Mouse (Mus musculus): Measurements from ENCODE around the gene Tldc2. TPM values are rescaled to one million over a fixed set of nuclear protein-coding genes. Genes with fewer than 3 reads are reported as not detected.

The Tldc2 gene
- polyA plus RNA-seq, 1 experiment from 2014 or later: not detected

DNA sequence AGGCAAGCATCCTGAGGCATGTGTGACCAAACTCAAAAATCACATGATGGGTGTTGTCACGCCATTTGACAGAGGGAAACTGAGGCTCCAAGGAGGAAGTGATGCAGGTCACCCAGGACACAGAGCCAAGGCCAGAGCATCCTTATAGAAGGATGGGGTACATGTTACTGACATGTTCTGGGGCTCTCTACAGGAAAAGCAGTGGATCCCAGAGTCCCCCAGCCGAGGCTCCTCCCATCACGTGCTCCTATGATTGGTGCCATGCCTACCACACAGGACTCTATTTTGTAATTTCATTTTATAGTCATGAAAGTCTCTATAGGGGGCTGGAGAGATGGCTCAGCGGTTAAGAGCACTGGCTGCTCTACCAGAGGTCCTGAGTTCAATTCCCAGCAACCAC lies 29.1 kb upstream of the Tldc2 start:
- H3K27me3 ChIP-seq (replicated peaks; ENCODE audit: control insufficient read depth, insufficient read depth, low read length): no peaks in the 10 kb centered on the region
- peak overlapping the region; percentile 82 for H3K27ac ChIP-seq (ENCODE audit: low read depth)
- H3K9ac ChIP-seq (ENCODE audit: low read length): no peak overlapping the region
- WGBS: 86% methylated on average over 4 of the region's 4 CpGs
- peaks cover 19% of the 10 kb centered on the region for H3K4me1 ChIP-seq (replicated peaks; ENCODE audit: control insufficient read depth, insufficient read depth, low read length)
- ATAC-seq (replicated peaks; ENCODE audit: low FRiP score, low TSS enrichment, low read depth): no peak
- no peak for DNase-seq (ENCODE audit: low spot score)
- H3K36me3 ChIP-seq (ENCODE audit: control insufficient read depth, insufficient read depth, low read length): peaks cover 45% of the 10 kb centered on the region
- no peaks in the 10 kb centered on the region for H3K9me3 ChIP-seq (ENCODE audit: control insufficient read depth, low read length)
- no peak overlapping the region for H3K4me3 ChIP-seq (ENCODE audit: low read depth, low read length)
- 0 out of 2 replicates have a peak overlapping the region, but pooled peaks have one; percentile 39 for H3K4me2 ChIP-seq (ENCODE audit: low read length)

DNA sequence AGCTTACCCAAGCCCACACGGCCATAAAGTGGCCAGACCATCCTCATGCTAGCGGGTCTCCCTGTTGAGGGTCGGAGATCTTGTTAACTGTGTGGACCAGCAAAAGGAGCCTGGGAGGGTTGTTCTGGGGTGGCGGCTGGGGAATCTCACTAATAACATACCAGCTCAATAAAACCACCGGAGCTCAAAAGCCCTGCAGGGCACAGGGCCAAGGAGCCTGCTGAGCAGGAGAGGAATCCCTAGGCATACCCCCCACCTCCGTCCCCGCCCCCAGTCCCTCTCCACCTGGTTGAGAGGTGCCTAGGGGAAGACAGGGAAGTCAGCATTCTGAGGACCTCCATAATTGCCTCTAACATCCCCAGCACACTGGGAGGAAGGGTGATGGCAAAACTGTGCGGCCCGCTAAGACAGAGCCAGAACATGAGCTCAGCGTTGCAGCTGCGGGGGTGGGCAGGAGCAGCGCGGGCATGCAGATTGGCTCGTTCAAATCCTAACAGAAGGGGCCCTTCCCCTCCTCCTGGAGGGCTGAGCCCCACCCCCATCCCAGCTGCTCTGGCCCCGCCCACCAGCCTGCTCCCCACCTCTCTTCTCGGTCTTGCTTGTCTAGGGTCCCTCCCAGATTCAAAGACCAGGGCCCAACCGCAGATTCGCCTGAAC lies 28.4 kb upstream of the Tldc2 start:
- Histone ChIP-seq H3K9ac (ENCODE audit: low read length) (peak overlapping the region; percentile 20; the same call in 1 of the 2 replicates), H3K27me3 (replicated peaks; ENCODE audit: control insufficient read depth, insufficient read depth, low read length) (no peaks in the 10 kb centered on the region), H3K27ac (ENCODE audit: low read depth) (peak overlapping the region; percentile 82), H3K4me1 (replicated peaks; ENCODE audit: control insufficient read depth, insufficient read depth, low read length) (peaks cover 19% of the 10 kb centered on the region), H3K36me3 (ENCODE audit: control insufficient read depth, insufficient read depth, low read length) (peaks cover 37% of the 10 kb centered on the region), H3K4me3 (ENCODE audit: low read depth, low read length) (0 out of 2 replicates have a peak overlapping the region, but pooled peaks have one; percentile 2), H3K4me2 (ENCODE audit: low read length) (peak overlapping the region; percentile 39), H3K9me3 (ENCODE audit: control insufficient read depth, low read length) (no peaks in the 10 kb centered on the region)
- DNase-seq (ENCODE audit: low spot score): peak; percentile 88
- 17% methylated on average over 17 of the region's 18 CpGs for WGBS
- ATAC-seq (replicated peaks; ENCODE audit: low FRiP score, low TSS enrichment, low read depth): peak; percentile 86

DNA sequence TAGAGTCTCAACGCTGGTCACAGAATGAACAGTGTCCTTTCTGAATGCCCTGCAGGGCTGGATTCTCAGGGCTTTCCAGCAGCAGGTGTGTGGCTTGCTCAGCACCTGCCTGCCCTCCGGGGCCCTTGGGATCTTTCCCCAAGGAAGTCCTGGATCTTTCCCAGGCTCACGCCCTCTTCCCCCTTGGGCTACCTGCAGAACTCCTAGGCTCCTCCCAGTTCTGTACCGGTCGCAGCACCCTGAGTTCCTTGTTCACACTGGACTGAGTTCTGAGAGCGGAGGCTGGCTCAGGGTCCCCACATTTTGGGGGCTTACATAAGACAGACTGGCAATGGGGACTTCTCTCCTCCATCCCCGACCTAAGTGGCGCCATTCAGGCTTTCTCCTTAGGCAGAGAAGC lies 27.7 kb upstream of the Tldc2 start:
- H3K4me2 ChIP-seq (ENCODE audit: low read length): peak overlapping the region; percentile 39
- 59% methylated on average over 8 of the region's 8 CpGs for WGBS
- H3K27me3 ChIP-seq (replicated peaks; ENCODE audit: control insufficient read depth, insufficient read depth, low read length): no peaks in the 10 kb centered on the region
- H3K36me3 ChIP-seq (ENCODE audit: control insufficient read depth, insufficient read depth, low read length): peaks cover 32% of the 10 kb centered on the region
- H3K9me3 ChIP-seq (ENCODE audit: control insufficient read depth, low read length): no peaks in the 10 kb centered on the region
- no peak overlapping the region for H3K9ac ChIP-seq (ENCODE audit: low read length)
- DNase-seq (ENCODE audit: low spot score): no peak
- no peak for ATAC-seq (replicated peaks; ENCODE audit: low FRiP score, low TSS enrichment, low read depth)
- peaks cover 21% of the 10 kb centered on the region for H3K4me1 ChIP-seq (replicated peaks; ENCODE audit: control insufficient read depth, insufficient read depth, low read length)
- H3K4me3 ChIP-seq (ENCODE audit: low read depth, low read length): 0 out of 2 replicates have a peak overlapping the region, but pooled peaks have one; percentile 2
- peak overlapping the region; percentile 82 for H3K27ac ChIP-seq (ENCODE audit: low read depth)

DNA sequence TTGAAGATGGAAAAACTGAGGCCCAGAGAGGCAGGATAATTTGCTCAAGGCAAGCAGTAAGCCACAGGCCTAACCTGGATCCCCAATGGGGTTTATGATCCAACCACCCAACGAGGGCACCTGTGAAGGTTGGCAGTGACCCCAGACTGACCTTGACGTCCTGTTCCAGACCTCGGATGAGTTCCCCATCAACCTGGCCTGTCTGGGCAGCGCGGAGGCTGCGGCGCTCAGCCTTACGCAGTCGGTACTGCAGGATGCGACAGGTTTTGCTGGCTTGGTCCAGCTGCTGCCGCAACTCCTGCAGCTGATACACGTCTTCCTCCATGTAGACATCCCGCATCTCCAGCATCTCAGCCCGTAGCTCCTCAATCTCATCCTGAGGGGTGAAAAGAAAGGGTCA lies 26.8 kb upstream of the Tldc2 start:
- ATAC-seq (replicated peaks; ENCODE audit: low FRiP score, low TSS enrichment, low read depth) (no peak), DNase-seq (ENCODE audit: low spot score) (no peak)
- no peaks in the 10 kb centered on the region for H3K9me3 ChIP-seq (ENCODE audit: control insufficient read depth, low read length)
- no peaks in the 10 kb centered on the region for H3K27me3 ChIP-seq (replicated peaks; ENCODE audit: control insufficient read depth, insufficient read depth, low read length)
- H3K9ac ChIP-seq (ENCODE audit: low read length): no peak overlapping the region
- H3K4me3 ChIP-seq (ENCODE audit: low read depth, low read length): no peak overlapping the region
- H3K4me1 ChIP-seq (replicated peaks; ENCODE audit: control insufficient read depth, insufficient read depth, low read length): peaks cover 22% of the 10 kb centered on the region
- H3K4me2 ChIP-seq (ENCODE audit: low read length): no peak overlapping the region
- peaks cover 30% of the 10 kb centered on the region for H3K36me3 ChIP-seq (ENCODE audit: control insufficient read depth, insufficient read depth, low read length)
- WGBS: 89% methylated on average over 14 of the region's 14 CpGs
- H3K27ac ChIP-seq (ENCODE audit: low read depth): no peak overlapping the region

DNA sequence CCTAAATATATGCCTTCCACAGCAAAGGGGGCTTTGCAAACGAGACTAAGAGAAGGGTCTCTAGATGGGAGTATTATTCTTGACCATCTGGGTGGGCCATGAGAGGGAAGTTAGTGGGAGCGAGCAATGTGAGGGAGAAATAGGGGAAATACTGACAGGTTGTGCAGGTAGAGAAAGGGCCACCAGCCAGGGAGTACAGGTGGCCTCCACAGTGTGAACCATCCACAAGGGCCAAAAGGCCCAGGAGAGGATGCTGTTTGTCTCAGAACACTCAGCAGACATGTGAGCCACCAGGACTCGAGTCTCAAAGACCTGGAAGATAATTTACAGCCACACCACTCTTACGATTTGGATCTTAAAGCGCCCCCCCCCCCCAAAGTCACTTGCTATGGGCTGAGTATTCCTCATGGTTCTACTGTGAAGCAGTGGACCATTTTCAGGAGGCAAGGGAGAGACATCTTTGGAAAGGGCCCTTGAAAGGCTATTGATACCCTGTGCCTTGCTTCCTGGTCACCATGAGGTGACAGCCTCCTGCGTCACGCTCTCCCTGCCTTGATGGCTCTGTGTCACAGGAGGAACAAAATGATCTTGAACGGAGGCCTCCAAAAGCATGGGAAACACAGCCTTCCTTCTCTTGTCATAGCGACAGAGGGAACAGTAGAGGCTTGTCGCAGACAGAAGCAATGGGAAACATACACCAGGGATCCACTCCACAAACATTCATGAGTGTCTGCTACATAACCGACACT lies 26.1 kb upstream of the Tldc2 start:
- Histone ChIP-seq H3K9ac (ENCODE audit: low read length) (no peak overlapping the region), H3K27me3 (replicated peaks; ENCODE audit: control insufficient read depth, insufficient read depth, low read length) (no peaks in the 10 kb centered on the region), H3K4me3 (ENCODE audit: low read depth, low read length) (no peak overlapping the region), H3K9me3 (ENCODE audit: control insufficient read depth, low read length) (no peaks in the 10 kb centered on the region), H3K4me2 (ENCODE audit: low read length) (no peak overlapping the region), H3K36me3 (ENCODE audit: control insufficient read depth, insufficient read depth, low read length) (peaks cover 26% of the 10 kb centered on the region), H3K27ac (ENCODE audit: low read depth) (no peak overlapping the region), H3K4me1 (replicated peaks; ENCODE audit: control insufficient read depth, insufficient read depth, low read length) (peaks cover 28% of the 10 kb centered on the region)
- WGBS: 84% methylated on average over 11 of the region's 11 CpGs
- ATAC-seq (replicated peaks; ENCODE audit: low FRiP score, low TSS enrichment, low read depth): no peak
- no peak for DNase-seq (ENCODE audit: low spot score)

DNA sequence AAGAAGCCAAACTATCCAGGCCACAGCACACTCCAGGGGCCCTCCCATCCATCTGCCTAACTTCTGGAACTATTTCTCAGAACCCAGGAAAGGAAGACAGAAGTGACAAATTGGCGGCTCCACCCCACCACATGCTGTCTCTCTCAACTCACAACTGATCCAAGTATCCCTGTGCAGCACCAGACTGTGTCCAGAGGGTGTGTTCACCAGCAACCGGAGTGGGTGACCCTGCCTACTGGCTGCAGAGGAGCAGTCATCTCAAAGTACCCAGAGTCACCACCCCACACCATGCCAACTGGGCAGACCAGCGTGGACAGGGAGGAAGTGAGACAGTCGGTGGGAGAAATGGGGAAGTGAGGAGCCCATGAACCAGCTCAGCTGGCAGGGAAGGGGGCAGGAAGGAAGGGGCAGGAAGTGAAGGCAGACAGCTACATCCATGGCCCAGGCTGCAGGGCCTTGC lies 23.6 kb upstream of the Tldc2 start:
- H3K27me3 ChIP-seq (replicated peaks; ENCODE audit: control insufficient read depth, insufficient read depth, low read length): no peaks in the 10 kb centered on the region
- H3K27ac ChIP-seq (ENCODE audit: low read depth): no peak overlapping the region
- no peak overlapping the region for H3K4me2 ChIP-seq (ENCODE audit: low read length)
- H3K9ac ChIP-seq (ENCODE audit: low read length): no peak overlapping the region
- no peak for DNase-seq (ENCODE audit: low spot score)
- H3K4me3 ChIP-seq (ENCODE audit: low read depth, low read length): no peak overlapping the region
- H3K4me1 ChIP-seq (replicated peaks; ENCODE audit: control insufficient read depth, insufficient read depth, low read length): peaks cover 41% of the 10 kb centered on the region
- 69% methylated on average over 4 of the region's 4 CpGs for WGBS
- H3K9me3 ChIP-seq (ENCODE audit: control insufficient read depth, low read length): no peaks in the 10 kb centered on the region
- ATAC-seq (replicated peaks; ENCODE audit: low FRiP score, low TSS enrichment, low read depth): no peak
- H3K36me3 ChIP-seq (ENCODE audit: control insufficient read depth, insufficient read depth, low read length): peaks cover 12% of the 10 kb centered on the region

DNA sequence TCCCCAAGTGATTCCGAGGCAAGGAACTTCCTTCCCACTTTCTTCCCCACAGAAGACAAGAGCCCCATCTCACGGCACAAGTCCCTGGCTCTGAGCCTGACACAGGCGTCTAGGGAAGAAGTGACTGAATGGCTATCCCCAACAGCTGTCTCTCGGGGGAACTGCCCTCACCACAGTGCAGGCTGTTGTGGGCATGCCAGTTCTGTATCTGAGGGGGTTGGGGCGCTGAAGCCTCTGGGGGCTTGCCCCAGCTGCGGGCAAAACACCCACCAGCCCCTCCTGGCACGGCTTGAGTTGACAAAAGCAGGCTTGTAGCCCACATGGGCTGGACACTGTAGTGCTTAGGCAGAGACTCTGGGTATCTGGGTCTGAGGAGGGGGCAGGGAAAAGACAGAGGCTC lies 22.7 kb upstream of the Tldc2 start:
- Histone ChIP-seq H3K27ac (ENCODE audit: low read depth) (no peak overlapping the region), H3K9me3 (ENCODE audit: control insufficient read depth, low read length) (no peaks in the 10 kb centered on the region), H3K27me3 (replicated peaks; ENCODE audit: control insufficient read depth, insufficient read depth, low read length) (no peaks in the 10 kb centered on the region), H3K36me3 (ENCODE audit: control insufficient read depth, insufficient read depth, low read length) (peaks cover 11% of the 10 kb centered on the region), H3K9ac (ENCODE audit: low read length) (0 out of 2 replicates have a peak overlapping the region, but pooled peaks have one; percentile 13), H3K4me3 (ENCODE audit: low read depth, low read length) (no peak overlapping the region), H3K4me2 (ENCODE audit: low read length) (no peak overlapping the region), H3K4me1 (replicated peaks; ENCODE audit: control insufficient read depth, insufficient read depth, low read length) (peaks cover 41% of the 10 kb centered on the region)
- DNase-seq (ENCODE audit: low spot score) (no peak), ATAC-seq (replicated peaks; ENCODE audit: low FRiP score, low TSS enrichment, low read depth) (no peak)
- WGBS: 73% methylated on average over 7 of the region's 7 CpGs

DNA sequence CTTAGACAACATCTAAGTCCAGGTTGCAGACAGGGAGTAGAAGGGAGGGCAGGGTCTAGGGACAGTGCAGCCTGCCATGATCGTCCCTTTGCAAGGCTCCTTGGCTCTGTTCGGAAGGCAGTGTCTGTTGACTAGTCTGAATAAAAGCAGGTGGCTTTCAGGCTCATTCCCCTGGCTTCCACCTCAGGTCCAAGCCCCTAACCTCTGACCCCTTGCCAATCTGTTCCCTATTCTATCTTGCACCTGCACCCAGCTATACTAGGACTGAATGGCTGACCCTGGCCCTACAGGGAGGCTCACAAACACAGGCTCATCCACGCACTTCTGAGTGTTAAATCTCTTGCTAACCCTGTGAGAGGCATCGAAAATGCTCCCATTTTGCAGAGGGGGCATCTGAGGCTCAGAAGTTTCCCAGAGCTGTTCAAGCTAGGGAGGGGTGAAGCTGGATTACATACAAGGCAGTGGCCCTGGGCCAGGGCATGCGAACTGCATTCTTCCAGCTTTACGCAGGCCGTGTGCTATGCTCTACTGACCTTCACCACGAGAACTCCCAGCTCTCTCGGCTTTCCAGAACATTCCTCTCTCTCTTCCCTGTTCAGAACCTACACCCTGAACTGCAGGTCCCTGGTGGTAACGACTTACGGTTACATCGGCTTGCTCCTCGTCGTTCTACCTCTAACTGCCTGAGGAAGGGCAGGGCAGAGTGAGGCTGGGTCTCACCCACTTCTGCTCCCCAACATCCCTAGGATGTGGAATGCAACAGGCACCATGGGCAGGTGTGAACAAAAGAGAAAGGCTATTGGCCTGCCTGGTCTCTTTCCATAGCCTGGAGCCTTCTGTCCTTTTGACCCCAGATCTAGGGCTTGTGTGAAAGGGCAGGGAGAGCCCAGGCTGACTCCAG lies 21.6 kb upstream of the Tldc2 start:
- WGBS: 75% methylated on average over 14 of the region's 14 CpGs
- H3K9me3 ChIP-seq (ENCODE audit: control insufficient read depth, low read length): no peaks in the 10 kb centered on the region
- no peaks in the 10 kb centered on the region for H3K27me3 ChIP-seq (replicated peaks; ENCODE audit: control insufficient read depth, insufficient read depth, low read length)
- peaks cover 1% of the 10 kb centered on the region; the same call in 1 of the 2 replicates for H3K36me3 ChIP-seq (ENCODE audit: control insufficient read depth, insufficient read depth, low read length)
- DNase-seq (ENCODE audit: low spot score) (no peak), ATAC-seq (replicated peaks; ENCODE audit: low FRiP score, low TSS enrichment, low read depth) (no peak)
- H3K4me1 ChIP-seq (replicated peaks; ENCODE audit: control insufficient read depth, insufficient read depth, low read length): peaks cover 49% of the 10 kb centered on the region
- no peak overlapping the region for H3K4me3 ChIP-seq (ENCODE audit: low read depth, low read length)
- H3K9ac ChIP-seq (ENCODE audit: low read length): 0 out of 2 replicates have a peak overlapping the region, but pooled peaks have one; percentile 5
- peak overlapping the region; percentile 51; the same call in 1 of the 2 replicates for H3K27ac ChIP-seq (ENCODE audit: low read depth)
- no peak overlapping the region for H3K4me2 ChIP-seq (ENCODE audit: low read length)
